Mouse (Mus musculus): ENCODE data around the gene Ubac2. TPM values are rescaled to one million over a fixed set of nuclear protein-coding genes. Genes with fewer than 3 reads are reported as not detected.

The Ubac2 gene
- total RNA-seq, 1 experiment = 41.5 TPM

GRCm38 (mm10) chr14:122028926-122029745 is 150.7 kb downstream of the Ubac2 start:
- H3K4me3 ChIP-seq (ENCODE audit: insufficient read depth in 1 of 2, low read depth in 1 of 2, low read length in 2 of 2, poor library complexity in 1 of 2, severe bottlenecking in 1 of 2) = no peak overlapping the region
- in situ Hi-C loops (cut with MboI; ENCODE audit: low sequenced_read_pairs in 2 of 2, unreplicated experiment in 2 of 2) = no loop called here
- H3K9me3 ChIP-seq (ENCODE audit: control insufficient read depth, insufficient read depth, low read depth, low read length) = no peaks in the 10 kb centered on the region
- H3K36me3 ChIP-seq (ENCODE audit: control insufficient read depth, insufficient read depth, low read length, poor library complexity, severe bottlenecking) = no peaks in the 10 kb centered on the region
- TF ChIP-seq ZNF384 (IDR thresholded peaks at IDR 0.05; ENCODE audit: low read depth, low read length) = no peak
- no peak for TF ChIP-seq ZC3H11A (IDR thresholded peaks at IDR 0.05; ENCODE audit: borderline replicate concordance, low read depth, low read length)
- TF ChIP-seq MAFK (IDR thresholded peaks at IDR 0.05; ENCODE audit: insufficient read depth, low read depth, low read length) = no peak
- no peak for TF ChIP-seq HCFC1 (IDR thresholded peaks at IDR 0.05; ENCODE audit: borderline replicate concordance, insufficient read depth, low read length)
- no peak for TF ChIP-seq CHD2 (IDR thresholded peaks at IDR 0.05; ENCODE audit: low read depth, low read length)
- no peak overlapping the region for H3K9ac ChIP-seq (ENCODE audit: insufficient read depth, low read depth, low read length, poor library complexity, severe bottlenecking)
- H3K4me1 ChIP-seq (ENCODE audit: control insufficient read depth in 2 of 2, insufficient read depth in 2 of 2, low read length in 2 of 2, poor library complexity in 1 of 2) = peaks cover 3 to 6% of the 10 kb centered on the region in 2 experiments; a peak in 3 of 4 replicates
- H3K27ac ChIP-seq (ENCODE audit: insufficient read depth, low read depth, low read length, poor library complexity, severe bottlenecking) = no peak overlapping the region
- no peak for DNase-seq (ENCODE audit: low read depth, low spot score)

- in situ Hi-C loops (cut with MboI; ENCODE audit: low sequenced_read_pairs in 2 of 2, unreplicated experiment in 2 of 2) = no loop called here
- Histone ChIP-seq H3K9me3 (ENCODE audit: control insufficient read depth, insufficient read depth, low read depth, low read length) (no peaks in the 10 kb centered on the region), H3K4me1 (ENCODE audit: control insufficient read depth in 2 of 2, insufficient read depth in 2 of 2, low read length in 2 of 2, poor library complexity in 1 of 2) (peaks cover 3 to 6% of the 10 kb centered on the region in 2 experiments; a peak in 3 of 4 replicates), H3K9ac (ENCODE audit: insufficient read depth, low read depth, low read length, poor library complexity, severe bottlenecking) (no peak overlapping the region), H3K27ac (ENCODE audit: insufficient read depth, low read depth, low read length, poor library complexity, severe bottlenecking) (no peak overlapping the region), H3K36me3 (ENCODE audit: control insufficient read depth, insufficient read depth, low read length, poor library complexity, severe bottlenecking) (no peaks in the 10 kb centered on the region), H3K4me3 (ENCODE audit: insufficient read depth in 1 of 2, low read depth in 1 of 2, low read length in 2 of 2, poor library complexity in 1 of 2, severe bottlenecking in 1 of 2) (no peak overlapping the region)
- TF ChIP-seq CHD2 (IDR thresholded peaks at IDR 0.05; ENCODE audit: low read depth, low read length) (no peak), HCFC1 (IDR thresholded peaks at IDR 0.05; ENCODE audit: borderline replicate concordance, insufficient read depth, low read length) (no peak), ZNF384 (IDR thresholded peaks at IDR 0.05; ENCODE audit: low read depth, low read length) (no peak), ZC3H11A (IDR thresholded peaks at IDR 0.05; ENCODE audit: borderline replicate concordance, low read depth, low read length) (no peak)
- no peak for DNase-seq (ENCODE audit: low read depth, low spot score)
These were observed 151.4 kb downstream of the Ubac2 start for GRCm38 (mm10) chr14:122029851-122030250.

- Histone ChIP-seq H3K36me3 (ENCODE audit: control insufficient read depth, insufficient read depth, low read length, poor library complexity, severe bottlenecking) (no peaks in the 10 kb centered on the region), H3K4me3 (ENCODE audit: insufficient read depth in 1 of 2, low read depth in 1 of 2, low read length in 2 of 2, poor library complexity in 1 of 2, severe bottlenecking in 1 of 2) (no peak overlapping the region), H3K27ac (ENCODE audit: insufficient read depth, low read depth, low read length, poor library complexity, severe bottlenecking) (no peak overlapping the region), H3K4me1 (ENCODE audit: control insufficient read depth in 2 of 2, insufficient read depth in 2 of 2, low read length in 2 of 2, poor library complexity in 1 of 2) (peaks cover 0 to 2% of the 10 kb centered on the region in 2 experiments; a peak in 1 of 4 replicates), H3K9ac (ENCODE audit: insufficient read depth, low read depth, low read length, poor library complexity, severe bottlenecking) (no peak overlapping the region), H3K9me3 (ENCODE audit: control insufficient read depth, insufficient read depth, low read depth, low read length) (no peaks in the 10 kb centered on the region)
- no peak for DNase-seq (ENCODE audit: low read depth, low spot score)
- TF ChIP-seq ZNF384 (IDR thresholded peaks at IDR 0.05; ENCODE audit: low read depth, low read length) (no peak), HCFC1 (IDR thresholded peaks at IDR 0.05; ENCODE audit: borderline replicate concordance, insufficient read depth, low read length) (no peak), ZC3H11A (IDR thresholded peaks at IDR 0.05; ENCODE audit: borderline replicate concordance, low read depth, low read length) (no peak), CHD2 (IDR thresholded peaks at IDR 0.05; ENCODE audit: low read depth, low read length) (no peak), MAFK (IDR thresholded peaks at IDR 0.05; ENCODE audit: insufficient read depth, low read depth, low read length) (no peak)
- in situ Hi-C loops (cut with MboI; ENCODE audit: low sequenced_read_pairs in 2 of 2, unreplicated experiment in 2 of 2) = no loop called here
These were observed 153.6 kb downstream of the Ubac2 start for GRCm38 (mm10) chr14:122032045-122032444.

GRCm38 (mm10) chr14:122034451-122034850 is 156.0 kb downstream of the Ubac2 start, which contains the start of gene Timm8a2:
TSS of gene Timm8a2 (plus strand) at chr14:122034674.
- H3K4me1 ChIP-seq (ENCODE audit: control insufficient read depth in 2 of 2, insufficient read depth in 2 of 2, low read length in 2 of 2, poor library complexity in 1 of 2) = peaks cover 0 to 2% of the 10 kb centered on the region in 2 experiments; a peak in 1 of 4 replicates
- in situ Hi-C loops (cut with MboI; ENCODE audit: low sequenced_read_pairs in 2 of 2, unreplicated experiment in 2 of 2) = no loop called here
- peak within 1 kb of the TSS; percentile 43 to 50 for H3K4me3 ChIP-seq (ENCODE audit: insufficient read depth in 1 of 2, low read depth in 1 of 2, low read length in 2 of 2, poor library complexity in 1 of 2, severe bottlenecking in 1 of 2)
- no peak within 1 kb of the TSS; the same call in 1 of the 2 replicates for H3K9ac ChIP-seq (ENCODE audit: insufficient read depth, low read depth, low read length, poor library complexity, severe bottlenecking)
- DNase-seq (ENCODE audit: low read depth, low spot score) = no peak
- no peaks in the 10 kb centered on the region for H3K9me3 ChIP-seq (ENCODE audit: control insufficient read depth, insufficient read depth, low read depth, low read length)
- H3K27ac ChIP-seq (ENCODE audit: insufficient read depth, low read depth, low read length, poor library complexity, severe bottlenecking) = no peak within 1 kb of the TSS
- no peaks in the 10 kb centered on the region for H3K36me3 ChIP-seq (ENCODE audit: control insufficient read depth, insufficient read depth, low read length, poor library complexity, severe bottlenecking)
- TF ChIP-seq CHD2 (IDR thresholded peaks at IDR 0.05; ENCODE audit: low read depth, low read length) (no peak), MAFK (IDR thresholded peaks at IDR 0.05; ENCODE audit: insufficient read depth, low read depth, low read length) (no peak), ZC3H11A (IDR thresholded peaks at IDR 0.05; ENCODE audit: borderline replicate concordance, low read depth, low read length) (no peak), HCFC1 (IDR thresholded peaks at IDR 0.05; ENCODE audit: borderline replicate concordance, insufficient read depth, low read length) (no peak), ZNF384 (IDR thresholded peaks at IDR 0.05; ENCODE audit: low read depth, low read length) (no peak)

All from ES-E14 (cell line).